In genomic region chr15:88174326-88174725, GRCm38 (mm10) we compare ENCODE assay signal across 11 mouse cellular contexts.
A peak's percentile ranks its signal among the peaks of the same experiment; 100 is the strongest.
DNase-seq lines count a peak whose midpoint lies in the region; ATAC-seq lines count a peak whose summit lies in the region.
"Had no signal": no experiment of that assay in that cellular context is flagged by ENCODE, and none has a peak within 500 bp of the region (broad histone marks: within the 10 kb centered on the region; RNA-seq: fewer than 3 reads in every experiment).

No protein-coding gene starts in this region.

- WGBS in heart, embryonic 10.5 days, result 36% methylated on average over 3 of the region's 3 CpGs
- WGBS in midbrain, embryonic 10.5 days, result 45% methylated on average over 3 of the region's 3 CpGs
- 36% methylated on average over 3 of the region's 3 CpGs for WGBS in midbrain, embryonic 15.5 days

- H3K9ac ChIP-seq in midbrain, embryonic 15.5 days, result no peak overlapping the region
- H3K9ac ChIP-seq: heart, embryonic 13.5 days had no signal

- no peak overlapping the region for H3K4me2 ChIP-seq in midbrain, embryonic 15.5 days
- H3K4me2 ChIP-seq: heart, embryonic 13.5 days had no signal

- H3K27ac ChIP-seq in heart, embryonic 10.5 days, result no peak overlapping the region
- H3K27ac ChIP-seq in midbrain, embryonic 10.5 days (replicated peaks), result no peak overlapping the region
- H3K27ac ChIP-seq in midbrain, embryonic 15.5 days, result no peak overlapping the region
- H3K27ac ChIP-seq: heart, embryonic 13.5 days had no signal

- no peaks in the 10 kb centered on the region for H3K9me3 ChIP-seq in heart, embryonic 10.5 days
- H3K9me3 ChIP-seq in midbrain, embryonic 10.5 days (replicated peaks), result no peaks in the 10 kb centered on the region
- no peaks in the 10 kb centered on the region for H3K9me3 ChIP-seq in midbrain, embryonic 15.5 days
- H3K9me3 ChIP-seq: heart, embryonic 13.5 days had no signal

- ATAC-seq in midbrain, embryonic 15.5 days (replicated peaks), result no peak

- H3K4me3 ChIP-seq in heart, embryonic 10.5 days, result no peak overlapping the region
- no peak overlapping the region for H3K4me3 ChIP-seq in midbrain, embryonic 10.5 days
- H3K4me3 ChIP-seq in midbrain, embryonic 15.5 days, result no peak overlapping the region
- H3K4me3 ChIP-seq: heart, embryonic 13.5 days had no signal

- H3K27me3 ChIP-seq in heart, embryonic 10.5 days (ENCODE audit: insufficient read depth, poor library complexity, severe bottlenecking), result no peaks in the 10 kb centered on the region
- no peaks in the 10 kb centered on the region for H3K27me3 ChIP-seq in midbrain, embryonic 10.5 days (ENCODE audit: low read depth, poor library complexity, severe bottlenecking)
- no peaks in the 10 kb centered on the region for H3K27me3 ChIP-seq in midbrain, embryonic 15.5 days (replicated peaks)
- H3K27me3 ChIP-seq: CH12.LX had no signal

- H3K4me1 ChIP-seq in heart, embryonic 10.5 days, result no peaks in the 10 kb centered on the region
- H3K4me1 ChIP-seq in midbrain, embryonic 10.5 days, result no peaks in the 10 kb centered on the region
- no peaks in the 10 kb centered on the region for H3K4me1 ChIP-seq in midbrain, embryonic 15.5 days
- H3K4me1 ChIP-seq: heart, embryonic 13.5 days had no signal

- no peaks in the 10 kb centered on the region for H3K36me3 ChIP-seq in heart, embryonic 10.5 days
- no peaks in the 10 kb centered on the region for H3K36me3 ChIP-seq in midbrain, embryonic 10.5 days
- no peaks in the 10 kb centered on the region for H3K36me3 ChIP-seq in midbrain, embryonic 15.5 days (replicated peaks)
- H3K36me3 ChIP-seq: heart, embryonic 13.5 days had no signal

- intact Hi-C loops in heart, postnatal 10 days (cut with DNase I), result no loop called here

- DNase-seq in heart, postnatal 10 days, result peak; percentile 17 to 53
- no peak for DNase-seq in heart, embryonic 10.5 days (ENCODE audit: low spot score)
- peak; percentile 21 for DNase-seq in midbrain, embryonic 10.5 days (ENCODE audit: low spot score)
- DNase-seq in embryo, embryonic 11 days, result peak; percentile 79
- peak; percentile 18 for DNase-seq in ovary, postnatal 14 days (ENCODE audit: low spot score)
- DNase-seq in cerebellum, adult 11-12 months, result no peak
- DNase-seq in cerebellum, adult 18-20 months, result no peak
- DNase-seq: right cerebral cortex, postnatal 25 days had no signal

Comparison
In these comparisons a context has a peak if more than half of its experiments do, and no peak if none do; other contexts are left out.
1. DNase-seq: peak in heart, postnatal 10 days (2 of 2), midbrain, embryonic 10.5 days (single experiment), embryo, embryonic 11 days (single experiment) and ovary, postnatal 14 days (single experiment); none in heart, embryonic 10.5 days (single experiment), cerebellum, adult 11-12 months (single experiment) and cerebellum, adult 18-20 months (0 of 2).